Mouse (Mus musculus): ENCODE data around the gene Cdiptos. TPM values are rescaled to one million over a fixed set of nuclear protein-coding genes. Genes with fewer than 3 reads are reported as not detected.

Cdiptos gene
- 1.6 TPM for polyA plus RNA-seq (2014; fragmentation: Illumina TruSeq; extraction: RNeasy Lipid Tissue Mini Kit (QIAGEN cat#74804); ENCODE audit: low read depth, low replicate concordance)

GRCm38 (mm10) chr7:126975950-126976866 lies at the start of gene Cdiptos:
TSS of gene Cdiptos (minus strand) at chr7:126976098.

DNA sequence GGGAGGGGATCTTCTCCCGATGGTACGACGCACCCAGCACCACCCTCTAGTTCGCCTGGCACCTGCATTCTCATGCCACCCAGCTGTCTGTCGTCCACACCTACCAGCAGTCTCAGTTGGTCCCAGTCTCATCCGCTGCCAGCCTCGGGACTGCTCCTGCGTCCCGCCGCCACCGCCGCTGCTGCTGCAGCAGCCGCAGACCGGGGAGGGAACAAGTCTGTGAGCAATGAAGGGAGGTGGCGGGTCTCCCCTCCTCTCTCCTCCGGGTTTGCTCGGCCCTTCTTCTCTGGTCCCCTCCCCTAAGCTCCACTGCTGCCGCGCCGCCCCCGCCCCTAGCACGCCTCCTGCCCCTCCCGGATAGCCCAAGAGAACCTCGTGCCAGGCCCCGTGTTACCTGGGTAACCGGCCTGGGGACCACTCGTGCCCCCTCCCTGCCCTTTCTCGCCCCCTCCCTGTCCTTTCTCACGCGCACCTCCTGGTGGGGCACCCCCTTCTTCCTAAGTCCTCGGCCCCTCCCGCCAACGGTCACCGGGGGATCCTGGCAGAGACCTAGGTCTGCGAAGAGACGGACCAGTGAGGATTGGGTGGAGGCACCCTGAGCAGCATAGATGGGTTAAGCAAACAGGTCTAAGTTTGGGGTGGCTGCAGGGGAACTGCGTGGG lies 45.1 kb upstream of the Cdiptos start, which contains the start of the genes Gm42742 and Prrt2:
Gene Gm42742 (minus strand): TSS at position 197 of the 662 bp plus-strand sequence.
Gene Prrt2 (minus strand): TSS at position 311 of the 662 bp plus-strand sequence.

DNA sequence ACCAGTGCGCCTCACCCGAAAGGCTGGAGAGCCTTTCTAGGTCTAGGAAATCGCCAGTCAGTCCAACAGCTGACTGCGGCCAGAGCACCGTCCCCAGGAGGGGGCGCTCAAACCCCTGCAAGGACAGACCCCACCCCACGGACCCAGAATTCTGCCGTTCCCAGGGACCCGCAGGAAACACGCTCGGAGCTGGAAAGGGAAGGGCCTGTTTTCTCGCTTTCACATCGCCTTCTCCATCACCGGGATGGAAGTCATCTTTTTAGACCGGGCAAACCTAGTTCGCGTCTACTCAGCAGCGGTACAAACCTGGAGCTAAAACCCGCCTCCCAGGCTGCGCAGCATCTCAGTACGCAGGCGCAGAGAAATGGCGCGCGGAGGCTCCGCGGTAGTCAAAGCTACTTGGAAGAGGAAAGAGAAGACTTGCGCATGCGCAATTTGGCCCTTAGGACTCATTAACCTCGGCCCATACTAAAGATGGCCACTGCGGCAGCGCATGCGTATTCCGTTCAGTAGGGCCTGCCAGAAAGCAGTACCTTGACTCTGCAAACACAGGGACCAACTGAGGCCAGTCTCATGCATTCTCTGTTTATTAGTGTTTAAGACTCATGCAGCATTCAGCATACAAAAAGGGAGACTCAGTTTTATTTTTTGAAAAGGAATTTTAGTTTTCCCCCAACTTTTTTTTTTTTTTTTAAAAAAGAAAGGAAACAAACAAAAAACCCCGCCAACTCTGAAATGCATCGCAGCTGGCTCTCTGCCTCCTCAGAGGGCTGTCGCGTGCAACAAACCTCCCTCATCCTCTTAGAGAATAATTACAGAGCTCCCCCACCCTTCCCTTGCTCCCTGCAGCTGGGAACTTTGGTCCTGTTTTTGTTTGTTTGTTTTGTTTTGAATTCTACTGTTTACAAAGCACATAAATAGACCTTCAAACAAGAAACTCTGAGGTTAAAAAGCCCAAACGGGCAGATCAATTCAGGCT lies 41.4 kb upstream of the Cdiptos start, which contains the start of gene Pagr1a:
Gene Pagr1a (minus strand): TSS at position 382 of the 979 bp plus-strand sequence.

DNA sequence TGATC lies 40.4 kb upstream of the Cdiptos start, which contains the start of gene Pagr1b:
Gene Pagr1b (minus strand): TSS at position 4 of the 5 bp plus-strand sequence.

GRCm38 (mm10) chr7:127014320-127014719 lies 38.4 kb upstream of the Cdiptos start, which contains the start of gene Mvp:
TSS of gene Mvp (minus strand) at chr7:127014621.

DNA sequence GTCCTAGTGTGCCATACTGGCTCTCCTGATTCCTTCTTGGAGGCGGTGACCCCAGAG lies 177 bp downstream of the Cdiptos start, which contains the start of gene Cdipt:
Gene Cdipt (plus strand): TSS at position 22 of the 57 bp plus-strand sequence.

GRCm38 (mm10) chr7:126949793-126950646 lies 25.9 kb downstream of the Cdiptos start, which contains the start of gene Sez6l2:
TSS of gene Sez6l2 (plus strand) at chr7:126950563.

DNA sequence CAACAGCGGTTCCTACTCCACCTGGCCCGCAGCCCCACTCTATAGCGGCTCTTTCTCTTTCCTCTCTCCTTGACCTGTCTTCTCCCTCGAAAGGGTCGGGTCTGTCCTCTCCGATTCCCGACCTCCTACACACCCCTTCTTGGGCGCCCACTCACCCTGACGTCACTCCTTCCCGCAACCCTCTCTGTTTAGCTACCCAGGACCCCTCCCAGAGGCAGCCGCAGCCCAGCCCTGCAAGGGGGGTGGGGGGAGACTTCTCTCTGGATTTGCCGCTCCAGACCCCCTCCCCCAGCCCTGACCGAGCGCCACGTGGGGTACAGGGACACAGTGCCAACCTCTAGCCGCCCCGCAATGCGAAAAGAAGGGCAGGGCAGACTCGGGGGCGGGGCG lies 26.5 kb downstream of the Cdiptos start, which contains the start of gene Asphd1:
Gene Asphd1 (minus strand): TSS at position 180 of the 390 bp plus-strand sequence.

GRCm38 (mm10) chr7:126928384-126929037 lies 47.4 kb downstream of the Cdiptos start, which contains the start of gene Kctd13:
TSS of gene Kctd13 (plus strand) at chr7:126928879.

DNA sequence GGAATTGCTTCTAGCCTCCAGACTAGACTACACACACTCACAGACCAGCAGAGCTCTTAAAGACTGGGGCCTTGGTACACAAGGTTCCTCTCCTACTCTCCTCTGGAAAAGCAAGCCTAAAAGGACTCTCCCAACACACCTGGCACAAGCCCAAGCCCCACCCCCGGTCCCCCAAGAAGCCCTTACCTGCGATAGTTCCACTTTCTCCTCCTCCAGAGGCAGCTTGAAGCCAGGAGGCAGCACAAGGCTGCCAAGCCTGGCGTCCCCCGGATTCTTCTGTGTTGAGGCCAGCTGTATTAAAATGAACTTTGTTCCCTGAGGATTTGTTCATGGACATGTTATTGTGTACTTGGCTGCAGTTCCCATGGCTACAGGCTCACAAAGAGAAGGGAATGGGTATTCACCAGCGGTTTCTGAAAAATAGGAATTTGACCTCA lies 53.3 kb downstream of the Cdiptos start, which contains the start of gene Tmem219:
Gene Tmem219 (minus strand): TSS at position 294 of the 437 bp plus-strand sequence.

Other genes starting within 250 kb of the Cdiptos start
- gene Mapk3, start 216.5 kb downstream of the Cdiptos start, polyA plus RNA-seq (2014; fragmentation: Illumina TruSeq; extraction: RNeasy Lipid Tissue Mini Kit (QIAGEN cat#74804); ENCODE audit: low read depth, low replicate concordance), result 43.9 TPM
- 3.2 TPM for gene Gdpd3, start 209.8 kb downstream of the Cdiptos start, polyA plus RNA-seq (2014; fragmentation: Illumina TruSeq; extraction: RNeasy Lipid Tissue Mini Kit (QIAGEN cat#74804); ENCODE audit: low read depth, low replicate concordance)
- 17.7 TPM for gene Ypel3, start 199.1 kb downstream of the Cdiptos start, polyA plus RNA-seq (2014; fragmentation: Illumina TruSeq; extraction: RNeasy Lipid Tissue Mini Kit (QIAGEN cat#74804); ENCODE audit: low read depth, low replicate concordance)
- not detected for gene Tbx6, start 194.6 kb downstream of the Cdiptos start, polyA plus RNA-seq (2014; fragmentation: Illumina TruSeq; extraction: RNeasy Lipid Tissue Mini Kit (QIAGEN cat#74804); ENCODE audit: low read depth, low replicate concordance)
- 47.0 TPM for gene Ppp4c, start 183.6 kb downstream of the Cdiptos start, polyA plus RNA-seq (2014; fragmentation: Illumina TruSeq; extraction: RNeasy Lipid Tissue Mini Kit (QIAGEN cat#74804); ENCODE audit: low read depth, low replicate concordance)
- not detected for gene Fam57b, start 178.4 kb downstream of the Cdiptos start, polyA plus RNA-seq (2014; fragmentation: Illumina TruSeq; extraction: RNeasy Lipid Tissue Mini Kit (QIAGEN cat#74804); ENCODE audit: low read depth, low replicate concordance)
- not detected for gene 4930451I11Rik, start 144.5 kb downstream of the Cdiptos start, polyA plus RNA-seq (2014; fragmentation: Illumina TruSeq; extraction: RNeasy Lipid Tissue Mini Kit (QIAGEN cat#74804); ENCODE audit: low read depth, low replicate concordance)
- not detected for gene Doc2a, start 128.7 kb downstream of the Cdiptos start, polyA plus RNA-seq (2014; fragmentation: Illumina TruSeq; extraction: RNeasy Lipid Tissue Mini Kit (QIAGEN cat#74804); ENCODE audit: low read depth, low replicate concordance)
- 11.7 TPM for gene Hirip3, start 114.1 kb downstream of the Cdiptos start, polyA plus RNA-seq (2014; fragmentation: Illumina TruSeq; extraction: RNeasy Lipid Tissue Mini Kit (QIAGEN cat#74804); ENCODE audit: low read depth, low replicate concordance)
- 17.4 TPM for gene Ino80e, start 113.7 kb downstream of the Cdiptos start, polyA plus RNA-seq (2014; fragmentation: Illumina TruSeq; extraction: RNeasy Lipid Tissue Mini Kit (QIAGEN cat#74804); ENCODE audit: low read depth, low replicate concordance)
- 10.1 TPM for gene Taok2, start 91.4 kb downstream of the Cdiptos start, polyA plus RNA-seq (2014; fragmentation: Illumina TruSeq; extraction: RNeasy Lipid Tissue Mini Kit (QIAGEN cat#74804); ENCODE audit: low read depth, low replicate concordance)
- 12.7 TPM for gene Tmem219, start 53.2 kb downstream of the Cdiptos start, polyA plus RNA-seq (2014; fragmentation: Illumina TruSeq; extraction: RNeasy Lipid Tissue Mini Kit (QIAGEN cat#74804); ENCODE audit: low read depth, low replicate concordance)
- 6.1 TPM for gene Kctd13, start 47.2 kb downstream of the Cdiptos start, polyA plus RNA-seq (2014; fragmentation: Illumina TruSeq; extraction: RNeasy Lipid Tissue Mini Kit (QIAGEN cat#74804); ENCODE audit: low read depth, low replicate concordance)
- gene Asphd1, start 26.5 kb downstream of the Cdiptos start, polyA plus RNA-seq (2014; fragmentation: Illumina TruSeq; extraction: RNeasy Lipid Tissue Mini Kit (QIAGEN cat#74804); ENCODE audit: low read depth, low replicate concordance), result not detected
- 2.1 TPM for gene Sez6l2, start 25.5 kb downstream of the Cdiptos start, polyA plus RNA-seq (2014; fragmentation: Illumina TruSeq; extraction: RNeasy Lipid Tissue Mini Kit (QIAGEN cat#74804); ENCODE audit: low read depth, low replicate concordance)
- 14.6 TPM for gene Cdipt, start 184 bp downstream of the Cdiptos start, polyA plus RNA-seq (2014; fragmentation: Illumina TruSeq; extraction: RNeasy Lipid Tissue Mini Kit (QIAGEN cat#74804); ENCODE audit: low read depth, low replicate concordance)
- gene Mvp, start 38.5 kb upstream of the Cdiptos start, polyA plus RNA-seq (2014; fragmentation: Illumina TruSeq; extraction: RNeasy Lipid Tissue Mini Kit (QIAGEN cat#74804); ENCODE audit: low read depth, low replicate concordance), result 2.1 TPM
- not detected for gene Pagr1b, start 40.4 kb upstream of the Cdiptos start, polyA plus RNA-seq (2014; fragmentation: Illumina TruSeq; extraction: RNeasy Lipid Tissue Mini Kit (QIAGEN cat#74804); ENCODE audit: low read depth, low replicate concordance)
- not detected for gene Pagr1a, start 41.3 kb upstream of the Cdiptos start, polyA plus RNA-seq (2014; fragmentation: Illumina TruSeq; extraction: RNeasy Lipid Tissue Mini Kit (QIAGEN cat#74804); ENCODE audit: low read depth, low replicate concordance)
- gene Gm42742, start 45.0 kb upstream of the Cdiptos start, polyA plus RNA-seq (2014; fragmentation: Illumina TruSeq; extraction: RNeasy Lipid Tissue Mini Kit (QIAGEN cat#74804); ENCODE audit: low read depth, low replicate concordance), result 0.69 TPM
- 1.0 TPM for gene Prrt2, start 45.1 kb upstream of the Cdiptos start, polyA plus RNA-seq (2014; fragmentation: Illumina TruSeq; extraction: RNeasy Lipid Tissue Mini Kit (QIAGEN cat#74804); ENCODE audit: low read depth, low replicate concordance)
- 19.3 TPM for gene Maz, start 50.9 kb upstream of the Cdiptos start, polyA plus RNA-seq (2014; fragmentation: Illumina TruSeq; extraction: RNeasy Lipid Tissue Mini Kit (QIAGEN cat#74804); ENCODE audit: low read depth, low replicate concordance)
- 2.2 TPM for gene Kif22, start 66.4 kb upstream of the Cdiptos start, polyA plus RNA-seq (2014; fragmentation: Illumina TruSeq; extraction: RNeasy Lipid Tissue Mini Kit (QIAGEN cat#74804); ENCODE audit: low read depth, low replicate concordance)
- gene Zg16, start 111.2 kb upstream of the Cdiptos start, polyA plus RNA-seq (2014; fragmentation: Illumina TruSeq; extraction: RNeasy Lipid Tissue Mini Kit (QIAGEN cat#74804); ENCODE audit: low read depth, low replicate concordance), result 1,501 TPM
- 2.7 TPM for gene AI467606, start 115.3 kb upstream of the Cdiptos start, polyA plus RNA-seq (2014; fragmentation: Illumina TruSeq; extraction: RNeasy Lipid Tissue Mini Kit (QIAGEN cat#74804); ENCODE audit: low read depth, low replicate concordance)
- gene Qprt, start 146.1 kb upstream of the Cdiptos start, polyA plus RNA-seq (2014; fragmentation: Illumina TruSeq; extraction: RNeasy Lipid Tissue Mini Kit (QIAGEN cat#74804); ENCODE audit: low read depth, low replicate concordance), result 0.35 TPM
- gene Spn, start 161.7 kb upstream of the Cdiptos start, polyA plus RNA-seq (2014; fragmentation: Illumina TruSeq; extraction: RNeasy Lipid Tissue Mini Kit (QIAGEN cat#74804); ENCODE audit: low read depth, low replicate concordance), result 0.98 TPM
- 11.7 TPM for gene Cd2bp2, start 220.0 kb upstream of the Cdiptos start, polyA plus RNA-seq (2014; fragmentation: Illumina TruSeq; extraction: RNeasy Lipid Tissue Mini Kit (QIAGEN cat#74804); ENCODE audit: low read depth, low replicate concordance)
- 4.4 TPM for gene Tbc1d10b, start 232.4 kb upstream of the Cdiptos start, polyA plus RNA-seq (2014; fragmentation: Illumina TruSeq; extraction: RNeasy Lipid Tissue Mini Kit (QIAGEN cat#74804); ENCODE audit: low read depth, low replicate concordance)
- not detected for gene Mylpf, start 232.8 kb upstream of the Cdiptos start, polyA plus RNA-seq (2014; fragmentation: Illumina TruSeq; extraction: RNeasy Lipid Tissue Mini Kit (QIAGEN cat#74804); ENCODE audit: low read depth, low replicate concordance)

Measured in sigmoid colon, adult 10 weeks (tissue).